Mouse (Mus musculus) lung, postnatal 0 days (tissue): ENCODE measurements around the gene Grap2. TPM values are rescaled to one million over a fixed set of nuclear protein-coding genes. Genes with fewer than 3 reads are reported as not detected.
"Not testable (repeated sequence)": the region's sequence is repeated elsewhere in the genome, so short reads cannot be mapped to it uniquely, and the experiment has no call there.

ENCODE experiments used
- ATAC-seq: fragments of 200-750 bp; cut with Nextera tagmentation; 2 replicates; pipeline ENCODE4 v1.8.0; 2017; ENCODE audit warnings: moderate library complexity
- DNase-seq: peaks from one replicate; pipeline ENCODE4 v3.0.0-alpha.2; 2016; ENCODE audit warnings: low spot score
- H3K27ac ChIP-seq: fragments of 300-500 bp; sonication (generic); 2 replicates; pipeline ENCODE4 v1.5.1; 2014; ENCODE audit warnings: antibody characterized with exemption, mild to moderate bottlenecking, low read length, mixed read lengths
- H3K27me3 ChIP-seq: fragments of 300-500 bp; sonication (generic); replicated peaks from 2 replicates; pipeline ENCODE4 v1.6.1; 2014; ENCODE audit warnings: low read length, mixed read lengths; ENCODE audit not compliant: insufficient read depth
- H3K36me3 ChIP-seq: fragments of 300-500 bp; sonication (generic); 2 replicates; pipeline ENCODE4 v1.6.1; 2014; ENCODE audit warnings: low read length, mixed read lengths; ENCODE audit not compliant: insufficient read depth
- H3K4me1 ChIP-seq: fragments of 300-500 bp; sonication (generic); 2 replicates; pipeline ENCODE4 v1.6.1; 2014; ENCODE audit warnings: antibody characterized with exemption, low read depth, low read length, mixed read lengths; ENCODE audit not compliant: insufficient read depth
- H3K4me2 ChIP-seq: fragments of 300-500 bp; sonication (generic); replicated peaks from 2 replicates; pipeline ENCODE4 v1.6.1; 2014; ENCODE audit warnings: low read depth, mild to moderate bottlenecking, low read length, moderate library complexity, mixed read lengths
- H3K4me3 ChIP-seq: fragments of 300-500 bp; sonication (generic); 2 replicates; pipeline ENCODE4 v1.5.1; 2014; ENCODE audit warnings: low read depth, low read length
- H3K9ac ChIP-seq: fragments of 300-500 bp; sonication (generic); replicated peaks from 2 replicates; pipeline ENCODE4 v1.6.1; 2014; ENCODE audit warnings: low read depth, mild to moderate bottlenecking
- H3K9me3 ChIP-seq: fragments of 300-500 bp; sonication (generic); 2 replicates; pipeline ENCODE4 v1.6.1; 2016; ENCODE audit warnings: low read length, mixed read lengths
- CTCF ChIP-seq: IDR thresholded peaks from 2 replicates; pipeline ENCODE4 v1.5.1; 2016; ENCODE audit warnings: antibody characterized with exemption, mild to moderate bottlenecking
- EP300 ChIP-seq: IDR thresholded peaks from 2 replicates; pipeline ENCODE4 v1.6.1; 2016; ENCODE audit warnings: antibody characterized with exemption, mild to moderate bottlenecking, control low read depth
- WGBS: fragments of 180-500 bp; shearing (Covaris S2); extraction: QIAGEN DNeasy Blood & Tissue Kit; methylation state at CpG from one replicate; pipeline ENCODE4 v1.1.7; 2014; 5-methylcytosine and 5-hydroxymethylcytosine counted together
- polyA plus RNA-seq: library from polyadenylated mRNA; unstranded; fragments of >200 nt; fragmentation: Nextera tagmentation; extraction: Ambion mirVana; gene quantifications from 2 replicates; pipeline ENCODE4 v1.2.1, GENCODE M21; 2015

Grap2 gene
- polyA plus RNA-seq, 1 experiment from 2014 or later = 1.9 TPM

- H3K9ac ChIP-seq = no peak overlapping the region
- H3K4me1 ChIP-seq = no peaks in the 10 kb centered on the region
- no peak overlapping the region for H3K27ac ChIP-seq
- H3K27me3 ChIP-seq = 0 out of 2 replicates have a peak, but pooled peaks cover 3% of the 10 kb centered on the region
- TF ChIP-seq CTCF (no peak), EP300 (no peak)
- DNase-seq (no peak), ATAC-seq (no peak)
- H3K4me2 ChIP-seq = no peak overlapping the region
- H3K36me3 ChIP-seq = no peaks in the 10 kb centered on the region
- WGBS = 51% methylated on average over 3 of the region's 3 CpGs
- H3K9me3 ChIP-seq = no peaks in the 10 kb centered on the region
- no peak overlapping the region for H3K4me3 ChIP-seq
Observed at GRCm38 (mm10) chr15:80579121-80579520, 6.7 kb downstream of the Grap2 start.

GRCm38 (mm10) chr15:80580585-80580984 is 8.2 kb downstream of the Grap2 start:
- not testable (repeated sequence) for H3K4me1 ChIP-seq, ATAC-seq, H3K36me3 ChIP-seq, H3K4me3 ChIP-seq, H3K27ac ChIP-seq, DNase-seq, H3K9me3 ChIP-seq, H3K4me2 ChIP-seq, H3K9ac ChIP-seq, H3K27me3 ChIP-seq
- WGBS = 60% methylated on average over 1 of the region's 1 CpGs

- 42% methylated on average over 20 of the region's 20 CpGs for WGBS
- Histone ChIP-seq H3K27me3 (no peaks in the 10 kb centered on the region), H3K36me3 (no peaks in the 10 kb centered on the region), H3K4me1 (no peaks in the 10 kb centered on the region), H3K4me2 (no peak overlapping the region), H3K4me3 (no peak overlapping the region), H3K9ac (no peak overlapping the region), H3K27ac (no peak overlapping the region), H3K9me3 (no peaks in the 10 kb centered on the region)
- TF ChIP-seq CTCF = no peak
- TF ChIP-seq EP300 = no peak
- DNase-seq = peak; percentile 18
- no peak for ATAC-seq
Observed at GRCm38 (mm10) chr15:80582581-80583495, 10.4 kb downstream of the Grap2 start.

- Histone ChIP-seq H3K4me3 (no peak overlapping the region), H3K4me1 (no peaks in the 10 kb centered on the region), H3K36me3 (no peaks in the 10 kb centered on the region), H3K4me2 (no peak overlapping the region), H3K27me3 (no peaks in the 10 kb centered on the region), H3K9me3 (no peaks in the 10 kb centered on the region), H3K27ac (no peak overlapping the region), H3K9ac (no peak overlapping the region)
- WGBS = 31% methylated on average over 3 of the region's 4 CpGs
- ATAC-seq (no peak), DNase-seq (peak; percentile 13)
- TF ChIP-seq EP300 (no peak), CTCF (no peak)
Observed at GRCm38 (mm10) chr15:80586296-80586695, 13.9 kb downstream of the Grap2 start.

- Histone ChIP-seq H3K4me2 (no peak overlapping the region), H3K36me3 (no peaks in the 10 kb centered on the region)
Observed at GRCm38 (mm10) chr15:80590641-80591040, 18.2 kb downstream of the Grap2 start.

GRCm38 (mm10) chr15:80592737-80593136 is 20.3 kb downstream of the Grap2 start:
- no peaks in the 10 kb centered on the region for H3K36me3 ChIP-seq
- no peaks in the 10 kb centered on the region for H3K9me3 ChIP-seq
- H3K4me1 ChIP-seq = no peaks in the 10 kb centered on the region
- no peaks in the 10 kb centered on the region for H3K27me3 ChIP-seq
- H3K9ac ChIP-seq = no peak overlapping the region
- WGBS = 78% methylated on average over 6 of the region's 6 CpGs
- DNase-seq (no peak), ATAC-seq (no peak)
- H3K27ac ChIP-seq = no peak overlapping the region
- no peak overlapping the region for H3K4me3 ChIP-seq
- H3K4me2 ChIP-seq = no peak overlapping the region
- no peak for TF ChIP-seq CTCF
- no peak for TF ChIP-seq EP300

More at GRCm38 (mm10) chr15:80590641-80591040, 18.2 kb downstream of the Grap2 start:
- 83% methylated on average over 5 of the region's 5 CpGs for WGBS
- H3K27me3 ChIP-seq = no peaks in the 10 kb centered on the region
- no peaks in the 10 kb centered on the region for H3K9me3 ChIP-seq
- no peak overlapping the region for H3K4me3 ChIP-seq
- H3K27ac ChIP-seq = no peak overlapping the region
- no peak for DNase-seq
- no peaks in the 10 kb centered on the region for H3K4me1 ChIP-seq
- TF ChIP-seq EP300 = no peak
- TF ChIP-seq CTCF = no peak
- no peak overlapping the region for H3K9ac ChIP-seq
- ATAC-seq = no peak
